Mouse (Mus musculus) heart, postnatal 0 days (tissue): ENCODE measurements at regions not wholly inside any gene's neighbourhood (a gene's known extent, or its start where the extent isn't known, plus 50 kb on each side); places are given as distances from the start of the nearest gene placed in this dataset.

Source experiments
- CTCF ChIP-seq: IDR thresholded peaks from 2 replicates; pipeline ENCODE4 v1.5.1; 2016; ENCODE audit warnings: antibody characterized with exemption, control low read depth, low read depth
- EP300 ChIP-seq: IDR thresholded peaks from 2 replicates; pipeline ENCODE4 v1.6.1; 2016; ENCODE audit warnings: antibody characterized with exemption, low read depth

- no peak for TF ChIP-seq CTCF
- TF ChIP-seq EP300, result peak; percentile 96
Observed at GRCm38 (mm10) chr2:59431867-59432266, 52.6 kb upstream of the Dapl1 start.
